Mouse (Mus musculus): ENCODE data around the gene Polrmt.
"Not testable (repeated sequence)": the region's sequence is repeated elsewhere in the genome, so short reads cannot be mapped to it uniquely, and the experiment has no call there.

Gene Polrmt

DNA sequence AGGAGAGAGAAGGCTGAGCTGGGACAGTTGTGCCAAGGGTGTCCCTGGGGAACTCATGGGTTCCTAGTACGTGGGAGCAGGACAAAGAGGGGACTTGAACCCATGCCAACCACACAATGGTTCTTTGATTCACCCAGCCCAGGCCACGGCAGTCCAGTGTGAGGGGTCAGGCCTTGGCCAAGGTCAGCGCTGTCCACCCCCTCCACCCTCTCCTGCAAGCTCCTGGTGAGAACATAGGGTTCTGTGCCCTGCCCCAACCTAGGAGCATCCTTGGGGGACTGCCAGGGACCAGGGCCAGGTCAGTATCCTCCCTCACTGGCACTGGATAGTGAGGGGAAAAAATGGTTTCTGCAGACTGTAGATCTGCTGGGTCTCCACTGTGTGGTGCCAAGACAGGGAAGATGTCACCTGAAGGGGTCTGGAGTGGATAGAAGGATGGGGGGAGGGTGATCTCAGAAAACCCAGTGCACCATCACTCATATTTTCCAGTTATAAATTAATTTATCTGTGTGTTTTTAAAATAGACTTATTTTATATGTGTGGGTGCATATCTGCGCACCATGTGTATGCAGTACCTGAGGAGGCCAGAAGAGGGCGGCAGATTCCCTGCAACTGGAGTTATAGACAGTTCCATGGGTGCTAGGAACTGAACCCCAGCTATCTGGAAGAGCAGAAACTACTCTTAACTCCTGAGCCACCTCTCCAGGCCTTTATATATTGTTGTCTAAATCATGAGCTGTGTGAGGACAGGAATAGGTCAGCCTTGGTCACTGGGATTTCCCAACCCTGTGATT lies 28.3 kb upstream of the Polrmt start:
- no peak for DNase-seq (ENCODE audit: low spot score)

DNA sequence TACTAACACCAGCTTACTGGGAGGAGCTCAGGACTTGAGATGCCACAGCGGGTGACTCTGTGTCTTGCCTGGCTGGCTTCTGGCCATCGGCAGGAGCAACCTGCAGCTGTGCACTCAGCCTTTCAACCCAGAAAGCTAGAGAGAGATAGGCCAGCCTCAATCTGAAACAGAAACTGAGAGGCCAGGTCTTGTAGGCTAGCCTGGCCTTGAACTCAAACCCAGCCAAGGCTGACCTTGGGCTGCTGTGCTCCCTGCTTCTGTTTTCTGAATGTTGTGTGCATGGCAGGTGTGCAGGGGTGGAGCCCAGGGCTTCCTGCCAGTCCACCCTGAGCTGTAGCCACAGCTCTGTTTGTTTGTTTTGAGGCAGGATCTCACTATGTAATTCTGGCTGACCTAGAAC lies 26.8 kb upstream of the Polrmt start:
- no peak for DNase-seq (ENCODE audit: low spot score)

DNA sequence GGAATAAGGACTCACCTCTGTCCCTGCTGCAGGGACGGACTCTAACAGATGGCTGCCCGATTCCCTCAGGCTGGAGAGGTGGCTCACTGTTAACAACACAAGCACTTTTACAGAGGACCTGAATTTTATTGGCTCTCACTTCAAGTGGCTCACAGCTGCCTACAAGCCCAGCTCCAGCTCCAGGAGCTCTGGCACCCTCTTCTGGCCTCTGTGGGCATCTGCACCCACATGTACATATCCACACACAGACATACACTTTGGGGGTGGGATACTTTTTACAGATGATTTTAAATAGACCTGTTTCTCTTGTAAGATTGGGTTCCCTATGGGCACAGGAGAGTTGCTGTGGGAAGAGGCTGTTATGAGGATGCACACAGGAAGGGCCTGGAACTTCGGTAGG lies 25.9 kb upstream of the Polrmt start:
- no peak for DNase-seq (ENCODE audit: low spot score)

DNA sequence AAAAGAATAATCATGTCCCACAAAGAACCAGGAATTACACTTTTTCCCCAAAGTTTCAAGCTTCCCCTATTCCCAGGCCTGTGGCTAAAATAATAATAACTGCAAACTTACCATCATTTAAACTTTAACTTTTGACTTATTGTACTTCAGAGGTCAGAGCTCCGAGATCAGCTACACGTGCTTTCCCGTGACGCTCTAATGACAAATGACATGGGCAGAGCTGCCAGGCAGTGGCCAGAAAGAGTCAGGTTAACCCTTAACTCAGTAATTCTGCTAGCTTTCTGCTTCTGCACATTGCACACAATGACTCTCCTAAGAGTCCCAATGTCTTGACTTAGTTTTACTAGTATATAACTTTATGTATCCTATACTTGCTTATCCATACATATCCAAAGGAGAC lies 22.9 kb upstream of the Polrmt start:
- no peak for DNase-seq (ENCODE audit: low spot score)

DNA sequence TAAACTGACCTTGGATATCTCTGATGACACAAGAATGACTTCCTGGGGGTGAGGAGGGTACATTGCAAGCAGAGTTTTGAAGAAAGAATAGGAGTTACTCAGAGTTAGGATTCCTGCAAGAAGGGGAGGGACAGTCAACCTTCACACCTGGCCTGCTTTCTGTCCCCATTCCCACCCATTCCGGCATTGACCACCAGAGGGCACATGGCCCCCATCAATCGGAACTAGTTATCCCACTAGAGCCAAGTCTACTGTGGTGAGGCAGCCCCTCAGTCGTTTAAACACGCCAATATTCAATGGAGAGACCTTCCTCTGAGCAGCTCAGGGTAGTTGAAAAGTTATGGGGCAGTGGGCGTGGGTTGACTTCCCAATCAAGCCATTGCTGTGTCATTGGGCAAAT lies 22.0 kb upstream of the Polrmt start:
- DNase-seq (ENCODE audit: low spot score) = peak; percentile 47

DNA sequence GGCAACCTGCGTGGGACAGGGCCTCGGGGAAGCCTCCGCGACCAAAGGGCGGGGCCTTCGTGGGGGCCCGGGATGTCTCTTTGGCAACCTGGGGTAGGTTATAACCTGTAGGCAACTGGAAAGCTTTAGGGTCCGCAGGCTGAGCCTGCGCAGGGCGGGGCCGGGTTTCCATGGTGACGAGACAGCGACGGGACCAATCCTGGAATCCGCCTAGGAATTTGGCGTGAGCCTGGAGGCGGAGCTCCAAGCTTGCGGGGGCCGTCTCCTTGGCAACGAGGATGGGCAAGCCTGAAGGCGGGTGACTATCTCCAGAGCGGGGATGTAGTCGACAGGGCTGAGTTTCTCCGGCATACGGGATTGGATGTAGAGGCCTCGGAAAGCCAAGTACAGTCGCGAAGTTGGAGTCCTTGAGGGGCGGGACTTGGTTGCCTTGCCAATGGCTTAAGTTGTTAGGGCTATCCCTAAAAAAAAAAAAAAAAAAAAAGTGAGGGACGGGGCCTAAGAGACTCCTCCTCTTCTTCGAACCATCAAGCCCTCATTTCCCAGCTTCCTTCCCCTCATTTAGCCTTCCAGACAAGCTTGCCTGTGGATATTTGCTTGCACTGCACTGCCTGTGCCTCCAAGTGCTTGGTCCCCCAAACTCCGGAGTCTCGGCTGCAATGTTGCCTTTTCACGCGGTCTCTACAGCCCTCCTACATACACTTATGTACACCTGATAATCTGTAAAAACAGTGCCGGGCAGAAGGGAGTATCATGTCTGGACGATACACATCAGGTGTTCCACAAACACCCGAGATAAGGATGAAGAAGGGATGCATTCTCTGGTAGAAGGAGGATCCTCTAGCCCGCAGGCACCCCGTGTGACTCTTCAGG lies 21.2 kb upstream of the Polrmt start:
- peak; percentile 60 for DNase-seq (ENCODE audit: low spot score)

DNA sequence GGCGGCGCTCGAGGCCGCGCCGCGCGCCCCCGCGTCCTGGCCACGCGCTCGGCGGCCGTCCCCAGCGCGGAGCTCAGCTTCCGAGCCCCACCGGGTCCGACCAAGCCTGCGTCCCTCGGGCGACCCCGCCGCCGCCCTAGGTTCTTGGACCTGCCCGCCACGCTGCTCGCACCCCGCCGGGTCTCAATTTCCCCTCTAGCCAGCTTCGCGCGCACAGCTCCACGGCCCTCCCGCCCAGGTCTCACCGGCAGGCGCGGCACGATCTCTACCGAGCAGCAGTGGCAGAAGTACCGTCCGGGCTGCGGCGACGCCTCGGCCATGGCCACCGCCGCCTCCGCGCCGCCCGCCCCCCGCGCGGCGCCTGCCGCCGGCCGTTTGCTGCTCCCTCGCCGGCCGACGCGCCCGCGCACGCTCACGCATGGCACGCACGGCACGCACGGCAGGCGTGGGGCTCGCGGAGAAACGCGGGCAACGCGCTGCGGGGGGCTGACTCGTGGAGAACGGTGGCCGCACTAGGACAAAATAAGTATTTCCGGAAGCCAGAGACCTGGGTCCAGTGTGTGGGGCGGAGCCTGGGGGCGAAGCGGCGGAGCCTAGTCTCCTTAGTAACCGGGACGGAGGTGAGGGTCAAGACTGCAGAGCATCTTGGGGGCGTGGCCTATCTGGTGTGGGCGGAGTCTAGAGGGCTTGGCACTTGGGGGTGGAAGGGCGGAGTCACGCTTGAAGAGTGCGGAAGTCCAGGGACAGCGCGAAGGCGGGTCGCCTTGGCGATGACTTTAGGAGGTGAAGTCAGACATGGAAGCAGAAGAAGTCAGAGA lies 20.3 kb upstream of the Polrmt start, which contains the start of gene Rnf126:
TSS of gene Rnf126 (minus strand) at position 445 of the 818 bp plus-strand sequence.
- peak; percentile 96 for DNase-seq (ENCODE audit: low spot score)

DNA sequence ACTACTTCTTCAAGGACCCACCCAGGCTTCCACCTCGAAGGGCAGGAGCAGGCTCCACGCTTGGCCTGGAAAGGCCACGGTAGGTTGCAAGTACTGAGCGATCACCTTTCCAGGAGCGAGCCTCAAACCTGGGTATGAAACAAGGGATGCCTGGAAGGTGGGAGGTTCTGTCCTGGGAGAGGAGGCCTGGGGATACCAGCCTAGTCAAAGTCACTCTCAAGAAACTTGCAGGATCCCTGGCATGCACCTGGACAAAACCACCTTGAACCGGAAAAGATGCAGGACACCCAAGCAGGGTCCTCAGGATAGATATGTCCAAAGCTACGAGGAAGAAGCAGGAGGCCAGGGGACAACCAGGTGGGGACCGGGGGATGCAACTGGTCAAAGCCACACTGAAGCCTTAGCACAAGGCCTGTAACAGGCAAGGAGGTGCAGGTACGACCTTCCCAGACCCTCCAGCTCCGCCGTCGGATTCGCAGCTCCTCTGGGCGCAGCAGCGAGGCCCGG lies 19.7 kb upstream of the Polrmt start:
- DNase-seq (ENCODE audit: low spot score) = no peak

DNA sequence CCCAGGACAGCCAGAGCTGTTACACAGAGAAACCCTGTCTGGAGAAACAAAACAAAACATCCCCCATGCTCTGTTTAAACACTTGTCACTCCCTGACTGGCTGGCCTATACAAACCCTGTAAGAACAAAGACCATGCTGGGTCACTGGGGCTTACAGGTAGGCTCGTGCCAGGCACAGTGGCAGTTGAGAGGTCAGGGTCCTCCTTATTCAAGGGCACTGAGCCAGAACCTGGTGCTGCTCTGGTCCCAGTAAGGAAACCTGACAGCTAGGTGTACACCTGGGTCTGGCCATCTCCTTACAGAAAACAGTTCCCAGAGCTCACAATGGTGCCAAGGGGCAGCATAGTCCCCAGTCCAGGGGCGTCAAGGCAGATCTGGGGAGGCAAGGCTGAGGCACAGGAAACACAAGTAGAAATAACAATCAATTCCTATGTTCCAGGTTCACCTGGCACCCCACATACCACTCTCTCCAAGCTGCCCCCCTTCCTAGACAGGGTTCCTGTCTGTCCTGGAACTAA lies 18.9 kb upstream of the Polrmt start:
- DNase-seq (ENCODE audit: low spot score) = no peak

DNA sequence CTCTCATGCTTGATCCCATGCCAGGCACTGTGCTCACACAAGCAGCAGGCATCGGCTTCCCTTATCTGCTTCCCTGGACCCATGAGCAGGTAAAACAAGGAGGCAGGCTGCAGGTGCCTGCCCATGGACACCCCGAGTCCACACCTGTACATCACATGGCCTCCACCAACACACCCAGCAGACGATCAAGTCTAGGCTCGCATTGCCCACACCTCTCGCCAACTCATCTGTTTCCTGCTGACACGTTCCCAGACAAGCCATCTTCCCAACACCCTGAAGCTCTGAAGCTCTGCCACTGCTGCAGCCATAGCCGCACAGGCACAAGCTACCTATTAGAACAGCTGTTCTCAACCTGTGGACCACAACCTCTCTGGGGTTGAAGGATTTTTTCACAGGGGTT lies 17.9 kb upstream of the Polrmt start:
- no peak for DNase-seq (ENCODE audit: low spot score)

DNA sequence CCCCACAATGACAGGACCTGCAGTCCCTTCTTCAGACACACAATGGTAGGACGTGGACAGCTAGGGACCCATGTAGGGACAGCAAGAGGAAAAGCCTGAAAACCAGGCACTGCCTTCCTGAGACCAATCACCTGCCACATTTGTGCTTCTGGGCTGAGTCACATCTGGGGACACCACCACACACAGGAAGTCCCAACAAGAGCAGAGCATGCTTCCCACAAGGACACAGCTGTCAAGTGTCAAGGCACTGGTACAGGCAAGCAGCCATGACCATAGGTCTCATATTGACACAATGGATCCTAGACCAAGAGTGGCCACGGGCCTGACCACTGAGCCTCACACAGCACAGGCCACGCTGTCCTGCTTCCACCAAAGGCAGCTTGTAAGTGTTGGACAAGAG lies 16.5 kb upstream of the Polrmt start:
- no peak for DNase-seq (ENCODE audit: low spot score)

DNA sequence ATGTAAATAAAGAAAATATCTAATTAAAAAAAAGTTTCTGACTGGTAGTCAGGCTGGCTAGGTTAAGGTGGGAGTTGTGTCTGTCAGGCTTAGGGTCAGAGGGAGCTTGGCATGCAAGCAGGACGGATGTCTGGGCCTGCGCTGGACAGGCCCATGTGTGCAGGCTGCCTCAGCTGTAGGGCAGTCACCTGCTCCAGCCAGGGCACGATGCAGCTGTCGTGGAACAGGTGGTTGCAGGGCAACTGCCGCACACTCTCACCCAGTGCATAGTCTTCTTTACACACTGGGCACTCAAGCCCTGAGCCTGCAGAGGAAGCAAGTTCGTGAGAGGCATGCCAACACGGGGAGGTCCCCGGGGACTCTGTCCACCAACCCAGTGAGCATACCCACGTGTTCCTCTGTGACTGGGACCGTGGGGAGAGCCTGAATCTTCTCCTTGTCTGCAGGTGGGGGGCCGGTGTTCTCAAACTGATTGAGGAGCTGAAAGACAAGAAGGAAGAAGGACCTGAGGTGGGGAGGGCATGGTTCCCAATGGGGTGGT lies 14.3 kb upstream of the Polrmt start:
- DNase-seq (ENCODE audit: low spot score) = no peak

DNA sequence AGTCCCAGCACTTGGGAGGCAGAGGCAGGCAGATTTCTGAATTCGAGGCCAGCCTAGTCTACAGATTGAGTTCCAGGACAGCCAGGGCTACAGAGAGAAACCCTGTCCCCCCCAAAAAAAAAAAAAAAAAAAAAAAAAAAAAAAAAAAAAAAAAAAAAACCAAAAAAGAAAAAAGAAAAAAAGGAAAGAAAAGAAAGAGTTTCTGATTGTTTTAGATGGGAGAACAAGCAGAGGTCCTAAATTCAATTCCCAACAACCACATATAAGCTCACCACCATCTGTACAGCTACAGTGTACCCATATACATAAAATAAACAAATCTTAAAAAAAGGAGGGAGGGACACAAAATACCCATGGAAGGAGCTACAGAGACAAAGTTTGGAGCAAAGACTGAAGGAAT lies 13.3 kb upstream of the Polrmt start:
- DNase-seq (ENCODE audit: low spot score) = not testable (repeated sequence)

DNA sequence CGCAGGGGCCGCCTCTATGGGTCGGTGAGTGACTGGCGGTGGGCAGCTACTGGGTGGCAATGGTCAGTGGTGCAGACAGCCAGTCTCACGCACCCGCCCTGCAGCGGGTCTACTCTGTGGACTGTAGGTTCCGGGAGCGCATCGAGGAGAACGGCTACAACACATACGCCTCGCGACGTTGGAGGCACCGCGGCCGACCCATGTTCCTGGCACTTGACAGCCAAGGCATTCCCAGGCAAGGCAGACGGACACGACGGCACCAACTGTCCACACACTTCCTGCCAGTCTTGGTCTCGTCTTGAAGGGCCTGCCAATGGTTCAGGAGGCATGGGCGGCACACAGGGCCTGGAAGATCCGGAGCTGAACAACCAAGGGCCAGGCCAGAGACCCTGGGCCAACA lies 10.3 kb upstream of the Polrmt start:
- no peak for DNase-seq (ENCODE audit: low spot score)

DNA sequence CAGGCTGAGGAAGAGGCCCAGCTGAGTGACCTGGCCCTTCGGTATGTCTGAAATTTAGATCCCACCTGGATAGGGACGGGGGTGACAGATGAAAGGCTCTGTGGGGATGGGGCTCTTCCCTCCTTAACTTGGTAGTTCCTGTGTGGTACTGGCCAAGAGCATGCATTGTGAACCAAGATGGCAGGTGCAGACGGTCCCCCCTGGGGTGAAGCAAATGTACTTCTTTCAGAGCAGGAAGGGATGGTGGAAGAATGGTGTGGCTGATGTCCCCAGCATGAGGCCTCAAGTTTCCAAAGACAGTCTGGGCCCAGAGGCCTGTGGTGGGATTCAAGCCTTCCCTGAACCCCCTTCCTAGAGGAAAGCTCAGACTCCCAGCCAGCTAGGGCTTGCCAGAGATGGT lies 9.5 kb upstream of the Polrmt start:
- no peak for DNase-seq (ENCODE audit: low spot score)

DNA sequence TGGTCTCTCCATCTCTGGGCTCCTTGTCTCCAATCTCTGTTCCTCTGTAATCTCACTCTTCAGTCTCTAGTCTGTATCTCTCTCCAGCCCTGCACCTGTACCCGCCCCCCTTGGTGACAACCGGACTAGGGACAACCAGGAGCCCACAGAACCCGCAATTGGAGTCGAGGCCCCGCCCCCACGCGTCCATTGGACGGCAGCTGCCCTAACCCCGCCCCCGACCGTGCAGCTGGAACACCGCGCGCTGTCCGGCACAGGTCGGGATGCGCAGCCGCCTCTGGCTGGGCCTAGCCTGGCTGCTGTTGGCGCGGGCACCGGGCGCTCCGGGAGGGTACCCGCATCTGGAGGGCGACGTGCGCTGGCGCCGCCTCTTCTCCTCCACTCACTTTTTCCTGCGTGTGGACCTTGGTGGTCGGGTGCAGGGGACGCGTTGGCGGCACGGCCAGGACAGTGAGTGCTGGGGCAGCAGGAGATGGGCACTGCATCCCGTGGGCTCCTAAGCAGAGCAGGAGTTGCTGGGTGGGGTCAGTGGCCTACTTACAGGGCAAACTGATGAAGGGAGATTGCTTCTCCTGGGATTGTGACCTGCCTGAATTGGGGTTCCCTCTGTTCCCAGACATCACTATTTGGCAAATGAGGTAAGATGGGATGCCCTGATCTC lies 8.6 kb upstream of the Polrmt start, which contains the start of gene Fgf22:
TSS of gene Fgf22 (plus strand) at position 221 of the 661 bp plus-strand sequence.
- DNase-seq (ENCODE audit: low spot score) = no peak

DNA sequence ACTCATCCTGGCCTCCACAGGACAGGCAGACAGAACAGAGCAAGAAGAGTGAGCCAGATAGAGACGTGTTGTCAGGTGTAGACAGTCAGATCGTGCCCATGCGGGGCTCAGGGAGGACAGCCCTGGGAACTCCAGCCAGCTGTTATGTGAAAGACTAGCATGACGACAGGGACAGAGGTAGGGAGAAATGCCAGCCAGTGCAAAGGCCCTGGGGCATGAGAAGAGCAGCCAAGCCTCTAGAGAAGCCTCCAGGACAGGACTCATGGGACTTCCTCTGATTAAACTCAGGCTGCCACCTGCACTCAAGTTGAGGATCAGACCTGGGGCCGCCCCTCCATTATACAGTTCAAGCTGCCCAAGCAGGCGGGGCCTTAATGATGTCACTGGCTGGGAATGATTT lies 2.1 kb upstream of the Polrmt start:
- no peak for DNase-seq (ENCODE audit: low spot score)

DNA sequence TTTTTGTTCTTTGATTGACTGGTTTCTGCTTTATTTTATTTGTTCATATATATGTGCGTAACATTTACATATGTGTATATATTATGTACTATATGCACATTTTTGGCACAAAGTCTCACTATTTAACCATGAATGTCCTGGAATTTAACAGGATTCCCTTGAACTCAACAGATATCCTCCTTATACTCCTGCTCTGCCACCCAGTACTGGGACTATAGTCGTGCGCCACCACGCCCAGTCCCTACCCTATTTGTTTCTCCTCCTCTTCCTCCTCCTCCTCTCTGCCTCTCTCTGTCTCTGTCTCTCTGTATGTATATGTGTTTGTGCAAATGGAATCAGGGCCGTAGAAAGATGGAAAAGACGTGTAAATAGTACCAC lies 382 bp upstream of the Polrmt start:
- no peak for DNase-seq (ENCODE audit: low spot score)

DNA sequence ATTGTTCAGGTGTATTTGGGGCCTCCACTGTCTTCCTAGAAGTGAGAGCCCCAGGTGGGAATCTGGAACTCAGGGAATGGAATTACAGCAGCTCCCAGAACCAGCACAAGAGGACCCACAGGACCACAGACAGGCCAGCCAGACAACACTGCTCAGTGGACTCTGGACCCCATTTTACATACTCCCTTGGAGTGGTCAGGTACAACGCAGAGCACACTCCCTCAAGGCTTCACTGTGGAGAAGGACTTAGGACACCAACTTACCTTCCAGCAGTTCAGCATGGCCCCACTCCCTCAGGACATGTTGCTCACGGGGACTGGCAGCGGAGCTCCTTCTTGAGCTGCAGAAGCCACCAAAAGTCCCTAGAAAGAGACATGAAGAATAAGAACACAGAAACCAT lies 970 bp downstream of the Polrmt start:
- DNase-seq (ENCODE audit: low spot score) = no peak

DNA sequence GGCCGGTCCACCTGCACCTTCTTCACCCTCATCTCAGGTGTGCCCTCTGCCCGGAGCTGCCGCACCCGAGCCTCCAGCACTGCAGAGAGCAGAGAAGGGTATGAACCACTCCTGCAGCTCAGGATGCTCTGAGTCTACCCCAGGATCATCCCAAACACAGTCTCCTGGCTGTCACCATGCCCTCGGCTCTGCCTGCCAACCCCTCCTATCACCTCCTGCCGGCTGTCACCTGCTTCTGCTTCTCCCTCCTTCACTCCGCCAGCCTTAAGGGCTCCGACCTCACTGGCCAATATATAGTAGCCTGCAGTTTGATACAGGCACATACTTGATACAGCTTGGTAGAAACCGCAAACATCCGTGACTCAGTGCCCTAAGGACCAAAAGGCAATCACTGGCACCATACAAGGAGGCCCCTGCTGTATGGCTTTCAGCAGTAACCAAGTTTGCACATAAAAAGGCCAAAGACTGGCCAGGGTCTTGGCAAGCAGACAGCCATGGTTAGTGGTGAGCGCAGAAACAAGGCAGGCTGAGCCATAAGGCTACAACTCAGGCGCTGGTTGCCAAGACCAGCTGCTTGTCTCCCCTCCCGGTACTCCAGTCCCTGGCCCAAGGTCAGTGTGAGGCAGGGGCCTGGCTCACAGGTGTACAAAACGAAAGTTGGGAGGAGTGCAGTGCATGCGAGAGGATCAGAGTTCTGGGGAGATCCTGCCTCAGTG lies 2.6 kb downstream of the Polrmt start:
- no peak for DNase-seq (ENCODE audit: low spot score)

All from T-cell, adult 2 months (primary cell).